8 mouse cellular contexts compared by ENCODE assay signal in genomic region chr2:121955765-121956223, GRCm38 (mm10). TPM values are rescaled to one million over a fixed set of nuclear protein-coding genes. Genes with fewer than 3 reads are reported as not detected.
DNase-seq lines count a peak whose midpoint lies in the region; ATAC-seq lines count a peak whose summit lies in the region.

Gene Ctdspl2, plus strand, starts transcription at chr2:121956001.
Gene Mageb3, minus strand, starts transcription at chr2:121956092.

- H3K4me1 ChIP-seq in hindbrain, embryonic 16.5 days (ENCODE audit: control insufficient read depth, insufficient read depth, low read depth, low read length), result peaks cover 17% of the 10 kb centered on the region
- H3K4me1 ChIP-seq in megakaryocyte, embryonic 14.5 days, result peaks cover 25% of the 10 kb centered on the region

- no peaks in the 10 kb centered on the region; the same call in 1 of the 2 replicates for H3K36me3 ChIP-seq in hindbrain, embryonic 16.5 days (ENCODE audit: control insufficient read depth, insufficient read depth, low read length)
- peaks cover 13% of the 10 kb centered on the region for H3K36me3 ChIP-seq in megakaryocyte, embryonic 14.5 days (replicated peaks; ENCODE audit: low read length)

- H3K4me3 ChIP-seq in hindbrain, embryonic 16.5 days (ENCODE audit: low read length), result peak within 1 kb of the TSS; percentile 69
- H3K4me3 ChIP-seq in megakaryocyte, embryonic 14.5 days (replicated peaks), result peak within 1 kb of the TSS; percentile 99

- peak within 1 kb of the TSS; percentile 69 for H3K4me2 ChIP-seq in hindbrain, embryonic 16.5 days (ENCODE audit: low read length)

- peak within 1 kb of the TSS; percentile 85 for H3K27ac ChIP-seq in hindbrain, embryonic 16.5 days (ENCODE audit: low read depth, low read length)

- ATAC-seq in hindbrain, embryonic 16.5 days, result peak; percentile 97

- DNase-seq in ZHBTc4 (ENCODE audit: low read depth, low spot score), result peak; percentile 99
- peak; percentile 88 to 95 for DNase-seq in cerebellum, postnatal 4 days (ENCODE audit: low spot score in 2 of 2)
- peak; percentile 97 for DNase-seq in gastrocnemius, adult 18-20 months (ENCODE audit: low spot score)
- peak; percentile 89 to 93 for DNase-seq in left cerebral cortex, adult 8-10 months (ENCODE audit: low spot score in 2 of 2)
- DNase-seq in right cerebral cortex, postnatal 10 days (ENCODE audit: low spot score in 2 of 2), result peak; percentile 96
- DNase-seq in urinary bladder, postnatal 25 days (ENCODE audit: low spot score), result peak; percentile 97

- H3K27me3 ChIP-seq in hindbrain, embryonic 16.5 days (replicated peaks; ENCODE audit: control insufficient read depth, insufficient read depth, low read length), result no peaks in the 10 kb centered on the region
- no peaks in the 10 kb centered on the region for H3K27me3 ChIP-seq in megakaryocyte, embryonic 14.5 days (replicated peaks)

- H3K9me3 ChIP-seq in hindbrain, embryonic 16.5 days (ENCODE audit: control insufficient read depth, low read length), result no peaks in the 10 kb centered on the region
- no peaks in the 10 kb centered on the region for H3K9me3 ChIP-seq in megakaryocyte, embryonic 14.5 days

- H3K9ac ChIP-seq in hindbrain, embryonic 16.5 days (ENCODE audit: low read depth, low read length), result peak within 1 kb of the TSS; percentile 83

- under 1% methylated on average over 42 of the region's 48 CpGs for WGBS in hindbrain, embryonic 16.5 days

RNA-seq across cellular contexts. Expression of gene Ctdspl2, which starts in this region (rescaled TPM):
- 1 to 10 TPM; 4.9 to 7.8 TPM for total RNA-seq in gastrocnemius, adult 18-20 months (2021)
- polyA plus RNA-seq in hindbrain, embryonic 16.5 days (2015; fragmentation: Nextera tagmentation; extraction: Ambion mirVana), result 29.0 and 30.1 TPM in 2 replicates
- 10 to 100 TPM; 34.7 to 39.3 (median 35.7) TPM for total RNA-seq in left cerebral cortex, adult 8-10 months (2022)
- polyA plus RNA-seq in megakaryocyte, embryonic 14.5 days (2012; ENCODE audit: insufficient read depth, low replicate concordance), result 0.40 TPM in 1 of 2 replicates, not detected in the other

RNA-seq across cellular contexts. Expression of gene Mageb3, which starts in this region (rescaled TPM):
- not detected for total RNA-seq in gastrocnemius, adult 18-20 months (2021)
- 0.42 and 0.48 TPM in 2 replicates for polyA plus RNA-seq in hindbrain, embryonic 16.5 days (2015; fragmentation: Nextera tagmentation; extraction: Ambion mirVana)
- total RNA-seq in left cerebral cortex, adult 8-10 months (2022), result under 1 TPM in 2 of 4 experiments, not detected in 2; 0.16 to 0.41 TPM
- polyA plus RNA-seq in megakaryocyte, embryonic 14.5 days (2012; ENCODE audit: insufficient read depth, low replicate concordance), result not detected in 2 replicates

Comparison
In these comparisons a context has a peak if more than half of its experiments do, and no peak if none do; other contexts are left out.
1. Peak in every context shown above with its lines: DNase-seq, ATAC-seq, H3K4me3 ChIP-seq and H3K27ac ChIP-seq.
2. RNA of gene Ctdspl2 (total RNA-seq): 34.7 to 39.3 TPM in left cerebral cortex, adult 8-10 months; 4.9 to 7.8 TPM in gastrocnemius, adult 18-20 months; every median in the first group is over 4 times any median in the second.
3. RNA of gene Ctdspl2 (polyA plus RNA-seq): 29.0 to 30.1 TPM in hindbrain, embryonic 16.5 days; 0.40 TPM in megakaryocyte, embryonic 14.5 days; every median in the first group is over 10 times any median in the second.